Mouse (Mus musculus) thymus, adult 2 months (tissue): ENCODE results near the gene Scarb1.

Experiments used
- CTCF ChIP-seq: fragments of 200-500 bp; IDR thresholded peaks from 2 replicates; pipeline ENCODE4 v1.5.1; 2012; ENCODE audit warnings: mild to moderate bottlenecking, control low read depth, low read length, moderate library complexity, borderline replicate concordance; ENCODE audit not compliant: control insufficient read depth, poor library complexity, insufficient read depth; ENCODE audit errors: extremely low read depth
- POLR2A ChIP-seq: fragments of 200-500 bp; IDR thresholded peaks from 2 replicates; pipeline ENCODE4 v1.6.1; 2012; ENCODE audit warnings: mild to moderate bottlenecking, low read length, control low read depth, moderate library complexity; ENCODE audit not compliant: control insufficient read depth, poor library complexity, insufficient read depth; ENCODE audit errors: extremely low read depth

- no peak for TF ChIP-seq CTCF
- no peak for TF ChIP-seq POLR2A
These were observed 24.1 kb downstream of the Scarb1 start for GRCm38 (mm10) chr5:125316771-125317170.
